Mouse (Mus musculus): ENCODE measurements around the gene Rnf180. TPM values are rescaled to one million over a fixed set of nuclear protein-coding genes. Genes with fewer than 3 reads are reported as not detected.
"Not testable (repeated sequence)": the region's sequence is repeated elsewhere in the genome, so short reads cannot be mapped to it uniquely, and the experiment has no call there.

Gene Rnf180
- total RNA-seq (2014; rRNA removed) (0.54 and 0.74 TPM in 2 replicates), polyA plus RNA-seq (2012; rRNA removed) (0.15 and 0.20 TPM in 2 replicates)

DNA sequence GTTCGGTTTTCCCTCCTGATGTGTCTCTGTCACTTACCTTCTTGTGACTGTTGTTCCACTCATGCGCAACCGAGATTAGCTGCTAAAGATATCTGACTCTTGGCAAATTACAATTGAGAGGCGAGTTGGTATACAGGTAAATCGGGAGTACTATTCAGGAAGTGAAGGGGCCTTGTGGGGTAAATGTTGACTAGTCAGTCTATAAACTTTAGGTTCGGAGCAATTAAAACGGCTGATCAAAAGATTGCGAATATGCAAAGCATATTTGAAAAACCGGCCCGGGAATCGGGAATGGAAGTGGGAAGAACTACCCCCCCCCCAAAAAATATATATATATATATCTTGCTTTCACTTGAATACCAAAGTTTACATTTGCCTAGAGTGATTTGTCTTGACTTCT lies at the start of gene Rnf180:
Rnf180 (minus strand) TSS at position 101 of the 400 bp plus-strand sequence.
- Histone ChIP-seq H3K4me1 (ENCODE audit: control insufficient read depth, insufficient read depth, low read length) (no peaks in the 10 kb centered on the region), H3K79me2 (ENCODE audit: control insufficient read depth, insufficient read depth, low read length) (no peaks in the 10 kb centered on the region), H3K27me3 (ENCODE audit: control insufficient read depth, insufficient read depth, low read length) (peaks cover 11% of the 10 kb centered on the region), H3K9ac (ENCODE audit: low read depth, low read length) (peak within 1 kb of the TSS; percentile 66), H3K4me3 (ENCODE audit: insufficient read depth, low read depth, low read length) (peak within 1 kb of the TSS; percentile 47), H3K36me3 (ENCODE audit: control insufficient read depth, insufficient read depth, low read length) (no peaks in the 10 kb centered on the region), H3K27ac (replicated peaks; ENCODE audit: insufficient read depth, low read depth, low read length) (no peak within 1 kb of the TSS)
- WGBS, result 56% methylated on average over 11 of the region's 11 CpGs
- no peak for TF ChIP-seq POLR2A (IDR thresholded peaks at IDR 0.05; ENCODE audit: extremely low read depth, insufficient read depth, low read length)
- no peak for DNase-seq (ENCODE audit: extremely low read depth, low read depth, low spot score)

DNA sequence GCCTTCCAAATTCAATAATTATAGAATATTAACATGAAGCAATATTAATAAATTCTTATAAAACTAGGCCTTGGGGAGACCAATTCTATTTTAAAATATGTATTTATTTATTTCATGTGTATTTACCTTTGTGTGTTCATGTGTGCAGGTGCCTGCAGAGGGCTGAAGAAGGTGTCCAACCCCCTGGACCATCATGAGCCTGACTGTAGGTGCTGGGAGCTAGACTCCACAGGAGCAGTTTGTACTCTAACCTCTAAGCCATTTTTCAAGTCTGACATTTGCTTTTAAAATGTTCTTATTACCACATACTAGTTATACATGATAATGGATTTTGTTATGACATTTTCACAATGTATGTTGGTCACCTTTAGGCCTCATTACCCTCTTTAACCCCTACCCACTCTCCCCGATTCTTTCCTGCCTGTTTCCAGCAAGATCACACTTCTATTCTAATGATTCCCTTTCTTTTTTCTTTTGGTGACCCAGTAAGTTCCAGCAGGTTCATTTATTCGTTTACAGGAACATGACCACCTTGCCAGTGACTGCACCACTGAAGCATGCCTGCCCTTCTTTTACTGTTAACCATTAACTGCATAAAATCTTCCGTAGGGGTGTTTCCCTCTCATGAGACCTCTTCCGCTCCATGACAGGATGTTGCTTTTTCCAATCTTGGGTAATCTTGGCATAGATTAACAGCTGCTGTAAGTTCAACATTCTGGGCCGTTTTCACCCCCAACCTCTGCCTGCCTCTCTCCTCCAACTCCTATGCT lies 36.8 kb upstream of the Rnf180 start:
- 59% methylated on average over 5 of the region's 5 CpGs for WGBS
- Histone ChIP-seq H3K27me3 (ENCODE audit: control insufficient read depth, insufficient read depth, low read length) (no peaks in the 10 kb centered on the region), H3K4me1 (ENCODE audit: control insufficient read depth, insufficient read depth, low read length) (no peaks in the 10 kb centered on the region), H3K79me2 (ENCODE audit: control insufficient read depth, insufficient read depth, low read length) (no peaks in the 10 kb centered on the region), H3K4me3 (ENCODE audit: insufficient read depth, low read depth, low read length) (no peak overlapping the region), H3K36me3 (ENCODE audit: control insufficient read depth, insufficient read depth, low read length) (no peaks in the 10 kb centered on the region), H3K9ac (ENCODE audit: low read depth, low read length) (no peak overlapping the region), H3K27ac (replicated peaks; ENCODE audit: insufficient read depth, low read depth, low read length) (no peak overlapping the region)
- no peak for DNase-seq (ENCODE audit: extremely low read depth, low read depth, low spot score)
- no peak for TF ChIP-seq CTCF (IDR thresholded peaks at IDR 0.05; ENCODE audit: low read depth, low read length)
- TF ChIP-seq POLR2A (IDR thresholded peaks at IDR 0.05; ENCODE audit: extremely low read depth, insufficient read depth, low read length), result no peak

DNA sequence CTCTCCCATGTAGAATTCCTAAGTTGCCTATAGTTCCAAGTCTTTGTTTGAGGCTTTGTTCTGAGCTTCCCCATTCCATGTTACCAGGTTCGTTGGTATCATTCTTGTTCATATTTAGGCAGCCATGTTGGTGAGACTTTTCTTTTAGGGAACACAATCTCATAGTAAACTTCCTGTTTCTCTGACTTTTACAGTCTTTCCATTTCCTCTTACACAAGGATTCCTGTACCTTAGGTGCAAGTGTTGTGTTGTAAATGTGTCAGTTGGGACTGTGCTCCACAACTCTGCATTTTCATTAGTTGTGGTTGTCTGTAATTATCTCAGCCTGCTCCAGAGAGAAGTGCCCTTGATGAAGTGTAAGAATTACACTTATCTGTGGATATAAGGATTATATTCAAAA lies 32.3 kb upstream of the Rnf180 start:
- no peak overlapping the region for H3K4me3 ChIP-seq (ENCODE audit: insufficient read depth, low read depth, low read length)
- no peak overlapping the region for H3K27ac ChIP-seq (replicated peaks; ENCODE audit: insufficient read depth, low read depth, low read length)
- 61% methylated on average over 1 of the region's 1 CpGs for WGBS
- no peaks in the 10 kb centered on the region for H3K4me1 ChIP-seq (ENCODE audit: control insufficient read depth, insufficient read depth, low read length)
- DNase-seq (ENCODE audit: extremely low read depth, low read depth, low spot score), result no peak
- H3K27me3 ChIP-seq (ENCODE audit: control insufficient read depth, insufficient read depth, low read length), result no peaks in the 10 kb centered on the region
- TF ChIP-seq CTCF (IDR thresholded peaks at IDR 0.05; ENCODE audit: low read depth, low read length), result no peak
- TF ChIP-seq POLR2A (IDR thresholded peaks at IDR 0.05; ENCODE audit: extremely low read depth, insufficient read depth, low read length), result no peak
- no peaks in the 10 kb centered on the region for H3K36me3 ChIP-seq (ENCODE audit: control insufficient read depth, insufficient read depth, low read length)
- no peak overlapping the region for H3K9ac ChIP-seq (ENCODE audit: low read depth, low read length)
- no peaks in the 10 kb centered on the region for H3K79me2 ChIP-seq (ENCODE audit: control insufficient read depth, insufficient read depth, low read length)

DNA sequence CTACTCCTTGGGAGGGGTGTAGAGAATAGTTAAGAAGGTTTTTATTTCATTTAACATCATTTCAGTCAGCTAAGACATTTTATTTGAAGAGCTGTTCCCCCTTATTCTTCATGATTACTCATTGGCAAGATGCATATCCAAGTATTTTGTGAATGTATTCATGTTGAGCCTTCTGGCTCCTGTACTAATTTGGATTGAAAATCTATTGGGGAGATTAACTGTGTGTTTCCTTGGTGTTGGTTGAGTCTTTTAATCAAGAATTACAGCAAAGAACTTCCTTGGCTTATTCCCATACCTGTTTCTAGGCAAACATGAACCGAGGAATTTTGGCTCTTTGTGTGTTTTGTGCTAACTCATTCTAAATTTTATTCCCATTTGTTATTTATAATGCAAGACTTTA lies 22.3 kb upstream of the Rnf180 start:
- H3K36me3 ChIP-seq (ENCODE audit: control insufficient read depth, insufficient read depth, low read length), result no peaks in the 10 kb centered on the region
- no peak for TF ChIP-seq POLR2A (IDR thresholded peaks at IDR 0.05; ENCODE audit: extremely low read depth, insufficient read depth, low read length)
- TF ChIP-seq CTCF (IDR thresholded peaks at IDR 0.05; ENCODE audit: low read depth, low read length), result no peak
- no peak for DNase-seq (ENCODE audit: extremely low read depth, low read depth, low spot score)
- H3K4me3 ChIP-seq (ENCODE audit: insufficient read depth, low read depth, low read length), result no peak overlapping the region
- H3K9ac ChIP-seq (ENCODE audit: low read depth, low read length), result no peak overlapping the region
- no peak overlapping the region for H3K27ac ChIP-seq (replicated peaks; ENCODE audit: insufficient read depth, low read depth, low read length)
- no peaks in the 10 kb centered on the region for H3K79me2 ChIP-seq (ENCODE audit: control insufficient read depth, insufficient read depth, low read length)
- no peaks in the 10 kb centered on the region for H3K4me1 ChIP-seq (ENCODE audit: control insufficient read depth, insufficient read depth, low read length)
- H3K27me3 ChIP-seq (ENCODE audit: control insufficient read depth, insufficient read depth, low read length), result no peaks in the 10 kb centered on the region
- 92% methylated on average over 1 of the region's 1 CpGs for WGBS

DNA sequence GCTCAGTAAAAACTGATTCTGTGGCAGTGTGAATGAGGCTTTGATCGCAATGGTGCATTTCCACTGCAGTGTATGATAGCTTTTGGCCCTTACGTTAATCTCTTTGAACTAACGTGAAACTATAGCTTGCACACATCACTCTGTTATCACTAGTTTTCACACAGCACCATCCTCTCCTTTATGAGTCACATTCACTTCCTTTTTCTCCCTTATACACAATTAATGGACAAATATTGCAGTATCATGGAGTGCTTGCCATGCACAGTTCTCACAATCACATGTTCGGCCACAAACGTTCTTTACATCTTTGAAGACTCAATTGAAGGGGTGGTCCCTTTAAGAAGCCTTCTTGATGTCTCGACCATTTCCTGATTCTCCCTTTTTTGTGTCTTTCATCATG lies 21.4 kb upstream of the Rnf180 start:
- Histone ChIP-seq H3K9ac (ENCODE audit: low read depth, low read length) (no peak overlapping the region), H3K27ac (replicated peaks; ENCODE audit: insufficient read depth, low read depth, low read length) (no peak overlapping the region), H3K27me3 (ENCODE audit: control insufficient read depth, insufficient read depth, low read length) (no peaks in the 10 kb centered on the region), H3K4me1 (ENCODE audit: control insufficient read depth, insufficient read depth, low read length) (no peaks in the 10 kb centered on the region), H3K79me2 (ENCODE audit: control insufficient read depth, insufficient read depth, low read length) (no peaks in the 10 kb centered on the region), H3K4me3 (ENCODE audit: insufficient read depth, low read depth, low read length) (no peak overlapping the region), H3K36me3 (ENCODE audit: control insufficient read depth, insufficient read depth, low read length) (no peaks in the 10 kb centered on the region)
- no peak for DNase-seq (ENCODE audit: extremely low read depth, low read depth, low spot score)
- WGBS, result 66% methylated on average over 6 of the region's 6 CpGs
- no peak for TF ChIP-seq POLR2A (IDR thresholded peaks at IDR 0.05; ENCODE audit: extremely low read depth, insufficient read depth, low read length)
- TF ChIP-seq CTCF (IDR thresholded peaks at IDR 0.05; ENCODE audit: low read depth, low read length), result no peak

DNA sequence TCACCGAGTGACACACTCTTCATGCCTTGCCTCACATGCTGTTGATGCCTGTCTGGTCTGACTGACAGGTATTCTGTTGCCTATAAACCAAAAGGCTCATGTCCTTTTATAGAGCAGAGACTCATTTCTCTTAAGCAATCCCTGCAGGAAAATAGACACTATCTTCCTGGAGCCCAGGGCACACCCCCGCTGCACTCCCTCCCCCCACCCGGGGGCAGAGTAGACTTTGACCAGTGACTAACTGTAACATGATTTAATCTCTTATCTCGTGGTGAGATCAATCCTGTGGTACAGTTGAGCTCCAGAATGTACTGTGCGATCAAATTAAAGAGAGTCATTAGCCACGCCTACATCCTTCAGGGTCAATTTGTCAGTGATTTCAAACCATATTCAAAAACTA lies 18.1 kb upstream of the Rnf180 start:
- no peaks in the 10 kb centered on the region for H3K27me3 ChIP-seq (ENCODE audit: control insufficient read depth, insufficient read depth, low read length)
- no peak overlapping the region for H3K9ac ChIP-seq (ENCODE audit: low read depth, low read length)
- no peaks in the 10 kb centered on the region for H3K79me2 ChIP-seq (ENCODE audit: control insufficient read depth, insufficient read depth, low read length)
- TF ChIP-seq POLR2A (IDR thresholded peaks at IDR 0.05; ENCODE audit: extremely low read depth, insufficient read depth, low read length) (no peak), CTCF (IDR thresholded peaks at IDR 0.05; ENCODE audit: low read depth, low read length) (no peak)
- H3K36me3 ChIP-seq (ENCODE audit: control insufficient read depth, insufficient read depth, low read length), result no peaks in the 10 kb centered on the region
- H3K4me1 ChIP-seq (ENCODE audit: control insufficient read depth, insufficient read depth, low read length), result no peaks in the 10 kb centered on the region; the same call in 1 of the 2 replicates
- no peak overlapping the region for H3K4me3 ChIP-seq (ENCODE audit: insufficient read depth, low read depth, low read length)
- DNase-seq (ENCODE audit: extremely low read depth, low read depth, low spot score), result no peak
- WGBS, result 38% methylated on average over 6 of the region's 6 CpGs
- no peak overlapping the region for H3K27ac ChIP-seq (replicated peaks; ENCODE audit: insufficient read depth, low read depth, low read length)

GRCm38 (mm10) chr13:105310562-105310961 lies 15.9 kb upstream of the Rnf180 start:
- 74% methylated on average over 4 of the region's 4 CpGs for WGBS
- H3K4me1 ChIP-seq (ENCODE audit: control insufficient read depth, insufficient read depth, low read length); H3K9ac ChIP-seq (ENCODE audit: low read depth, low read length); H3K27me3 ChIP-seq (ENCODE audit: control insufficient read depth, insufficient read depth, low read length); H3K4me3 ChIP-seq (ENCODE audit: insufficient read depth, low read depth, low read length); H3K79me2 ChIP-seq (ENCODE audit: control insufficient read depth, insufficient read depth, low read length); H3K27ac ChIP-seq (replicated peaks; ENCODE audit: insufficient read depth, low read depth, low read length); H3K36me3 ChIP-seq (ENCODE audit: control insufficient read depth, insufficient read depth, low read length): not testable (repeated sequence)
- peak; percentile 17 for DNase-seq (ENCODE audit: extremely low read depth, low read depth, low spot score)
